Mouse (Mus musculus) midbrain, embryonic 10.5 days (tissue): ENCODE data around the gene Mrgpra6. TPM values are rescaled to one million over a fixed set of nuclear protein-coding genes. Genes with fewer than 3 reads are reported as not detected.

Source experiments
- DNase-seq: peaks from one replicate; pipeline ENCODE4 v3.0.0-alpha.2; 2017; ENCODE audit warnings: low spot score
- H3K27ac ChIP-seq: fragments of 300-500 bp; sonication (generic); replicated peaks from 2 replicates; pipeline ENCODE4 v1.5.1; 2016; ENCODE audit warnings: mild to moderate bottlenecking
- H3K27me3 ChIP-seq: fragments of 300-500 bp; sonication (generic); 2 replicates; pipeline ENCODE4 v1.6.1; 2016; ENCODE audit warnings: low read depth, mild to moderate bottlenecking; ENCODE audit not compliant: poor library complexity, severe bottlenecking
- H3K36me3 ChIP-seq: fragments of 300-500 bp; sonication (generic); 2 replicates; pipeline ENCODE4 v1.6.1; 2016; ENCODE audit warnings: mild to moderate bottlenecking, moderate library complexity
- H3K4me1 ChIP-seq: fragments of 300-500 bp; sonication (generic); 2 replicates; pipeline ENCODE4 v1.6.1; 2016
- H3K4me3 ChIP-seq: fragments of 300-500 bp; sonication (generic); 2 replicates; pipeline ENCODE4 v1.5.1; 2016; ENCODE audit warnings: mild to moderate bottlenecking, moderate library complexity
- H3K9me3 ChIP-seq: fragments of 300-500 bp; sonication (generic); replicated peaks from 2 replicates; pipeline ENCODE4 v1.6.1; 2016; ENCODE audit warnings: mild to moderate bottlenecking
- WGBS: fragments of 180-500 bp; shearing (Covaris S2); methylation state at CpG from one replicate; pipeline ENCODE4 v1.1.7; 2016; 5-methylcytosine and 5-hydroxymethylcytosine counted together
- polyA plus RNA-seq: library from polyadenylated mRNA; unstranded; fragments of >200 nt; fragmentation: Nextera tagmentation; extraction: Ambion mirVana; gene quantifications from 2 replicates; pipeline ENCODE4 v1.2.1, GENCODE M21; 2016

The Mrgpra6 gene
- polyA plus RNA-seq = not detected in 2 replicates

GRCm38 (mm10) chr7:47204830-47205229 lies at the start of gene Mrgpra6:
Gene Mrgpra6 (minus strand): TSS chr7:47204920.
- DNase-seq = no peak
- Histone ChIP-seq H3K4me3 (no peak within 1 kb of the TSS), H3K27me3 (no peaks in the 10 kb centered on the region), H3K27ac (no peak within 1 kb of the TSS), H3K9me3 (no peaks in the 10 kb centered on the region), H3K4me1 (no peaks in the 10 kb centered on the region), H3K36me3 (no peaks in the 10 kb centered on the region)
- 77% methylated on average over 4 of the region's 4 CpGs for WGBS

- Histone ChIP-seq H3K27ac (no peak within 1 kb of the TSS), H3K4me1 (no peaks in the 10 kb centered on the region), H3K9me3 (no peaks in the 10 kb centered on the region), H3K36me3 (no peaks in the 10 kb centered on the region), H3K27me3 (no peaks in the 10 kb centered on the region), H3K4me3 (no peak within 1 kb of the TSS)
- DNase-seq = no peak
- 76% methylated on average over 1 of the region's 1 CpGs for WGBS
These were observed 48.0 kb upstream of the Mrgpra6 start, which contains the start of gene Mrgpra9 for GRCm38 (mm10) chr7:47252770-47253169. Gene Mrgpra9 (minus strand): TSS chr7:47252848.

- Histone ChIP-seq H3K4me1 (no peaks in the 10 kb centered on the region), H3K27ac (no peak overlapping the region), H3K27me3 (no peaks in the 10 kb centered on the region), H3K9me3 (no peaks in the 10 kb centered on the region), H3K36me3 (no peaks in the 10 kb centered on the region), H3K4me3 (no peak overlapping the region)
- no peak for DNase-seq
- 63% methylated on average over 3 of the region's 3 CpGs for WGBS
These were observed 39.9 kb upstream of the Mrgpra6 start for GRCm38 (mm10) chr7:47244658-47245057.

- H3K27me3 ChIP-seq = no peaks in the 10 kb centered on the region
- DNase-seq = no peak
- H3K4me1 ChIP-seq = no peaks in the 10 kb centered on the region
- H3K9me3 ChIP-seq = peaks cover 6% of the 10 kb centered on the region
- no peak overlapping the region for H3K27ac ChIP-seq
- no peak overlapping the region for H3K4me3 ChIP-seq
- no peaks in the 10 kb centered on the region for H3K36me3 ChIP-seq
- 74% methylated on average over 1 of the region's 1 CpGs for WGBS
These were observed 9.4 kb downstream of the Mrgpra6 start for GRCm38 (mm10) chr7:47195271-47195670.

GRCm38 (mm10) chr7:47170814-47171213 lies 33.9 kb downstream of the Mrgpra6 start:
- Histone ChIP-seq H3K9me3 (no peaks in the 10 kb centered on the region), H3K36me3 (no peaks in the 10 kb centered on the region), H3K27ac (no peak overlapping the region), H3K4me1 (no peaks in the 10 kb centered on the region), H3K27me3 (no peaks in the 10 kb centered on the region), H3K4me3 (no peak overlapping the region)
- DNase-seq = no peak
- WGBS = 86% methylated on average over 5 of the region's 5 CpGs

GRCm38 (mm10) chr7:47165028-47165427 lies 39.7 kb downstream of the Mrgpra6 start:
- DNase-seq = no peak
- H3K27me3 ChIP-seq = no peaks in the 10 kb centered on the region
- H3K4me3 ChIP-seq = no peak overlapping the region
- H3K27ac ChIP-seq = no peak overlapping the region
- H3K4me1 ChIP-seq = no peaks in the 10 kb centered on the region
- WGBS = 79% methylated on average over 4 of the region's 4 CpGs
- H3K9me3 ChIP-seq = no peaks in the 10 kb centered on the region
- H3K36me3 ChIP-seq = no peaks in the 10 kb centered on the region

GRCm38 (mm10) chr7:47163203-47163602 lies 41.5 kb downstream of the Mrgpra6 start:
- H3K36me3 ChIP-seq = no peaks in the 10 kb centered on the region
- H3K4me1 ChIP-seq = 0 out of 2 replicates have a peak, but pooled peaks cover 4% of the 10 kb centered on the region
- H3K9me3 ChIP-seq = no peaks in the 10 kb centered on the region
- 88% methylated on average over 4 of the region's 4 CpGs for WGBS
- H3K27ac ChIP-seq = no peak overlapping the region
- H3K4me3 ChIP-seq = no peak overlapping the region
- H3K27me3 ChIP-seq = no peaks in the 10 kb centered on the region
- DNase-seq = no peak

- 61% methylated on average over 2 of the region's 2 CpGs for WGBS
These were observed 46.3 kb downstream of the Mrgpra6 start for GRCm38 (mm10) chr7:47158451-47158850.

GRCm38 (mm10) chr7:47157743-47158142 lies 47.0 kb downstream of the Mrgpra6 start:
- Histone ChIP-seq H3K36me3 (no peaks in the 10 kb centered on the region), H3K27ac (no peak overlapping the region), H3K9me3 (no peaks in the 10 kb centered on the region; the same call in 1 of the 2 replicates), H3K4me3 (no peak overlapping the region), H3K27me3 (no peaks in the 10 kb centered on the region), H3K4me1 (0 out of 2 replicates have a peak, but pooled peaks cover 4% of the 10 kb centered on the region)
- DNase-seq = no peak
- 88% methylated on average over 9 of the region's 9 CpGs for WGBS

More at GRCm38 (mm10) chr7:47158451-47158850, 46.3 kb downstream of the Mrgpra6 start:
- Histone ChIP-seq H3K27me3 (no peaks in the 10 kb centered on the region), H3K4me3 (no peak overlapping the region), H3K4me1 (0 out of 2 replicates have a peak, but pooled peaks cover 4% of the 10 kb centered on the region), H3K27ac (no peak overlapping the region), H3K9me3 (no peaks in the 10 kb centered on the region; the same call in 1 of the 2 replicates), H3K36me3 (no peaks in the 10 kb centered on the region)
- DNase-seq = no peak

GRCm38 (mm10) chr7:47155849-47156248 lies 48.9 kb downstream of the Mrgpra6 start:
- WGBS = 88% methylated on average over 2 of the region's 2 CpGs
- H3K4me1 ChIP-seq = 0 out of 2 replicates have a peak, but pooled peaks cover 4% of the 10 kb centered on the region

GRCm38 (mm10) chr7:47155396-47155795 lies 49.3 kb downstream of the Mrgpra6 start:
- no peak overlapping the region for H3K27ac ChIP-seq
- H3K4me3 ChIP-seq = no peak overlapping the region
- 92% methylated on average over 4 of the region's 4 CpGs for WGBS
- no peaks in the 10 kb centered on the region for H3K36me3 ChIP-seq
- H3K4me1 ChIP-seq = 0 out of 2 replicates have a peak, but pooled peaks cover 4% of the 10 kb centered on the region
- no peak for DNase-seq
- no peaks in the 10 kb centered on the region; the same call in 1 of the 2 replicates for H3K9me3 ChIP-seq
- no peaks in the 10 kb centered on the region for H3K27me3 ChIP-seq

More at GRCm38 (mm10) chr7:47155849-47156248, 48.9 kb downstream of the Mrgpra6 start:
- H3K27me3 ChIP-seq = no peaks in the 10 kb centered on the region
- H3K27ac ChIP-seq = no peak overlapping the region
- no peaks in the 10 kb centered on the region for H3K36me3 ChIP-seq
- H3K9me3 ChIP-seq = no peaks in the 10 kb centered on the region; the same call in 1 of the 2 replicates
- no peak overlapping the region for H3K4me3 ChIP-seq
- DNase-seq = no peak

- H3K9me3 ChIP-seq = no peaks in the 10 kb centered on the region; the same call in 1 of the 2 replicates
- no peaks in the 10 kb centered on the region for H3K27me3 ChIP-seq
- DNase-seq = peak; percentile 25
- H3K4me1 ChIP-seq = no peaks in the 10 kb centered on the region
- no peak overlapping the region for H3K4me3 ChIP-seq
- no peaks in the 10 kb centered on the region for H3K36me3 ChIP-seq
- no peak overlapping the region for H3K27ac ChIP-seq
- WGBS = 22% methylated on average over 11 of the region's 11 CpGs
These were observed 54.2 kb downstream of the Mrgpra6 start for GRCm38 (mm10) chr7:47150420-47151061.

GRCm38 (mm10) chr7:47148298-47148697 lies 56.4 kb downstream of the Mrgpra6 start:
- Histone ChIP-seq H3K36me3 (no peaks in the 10 kb centered on the region), H3K4me1 (0 out of 2 replicates have a peak, but pooled peaks cover 4% of the 10 kb centered on the region), H3K4me3 (no peak overlapping the region), H3K27me3 (no peaks in the 10 kb centered on the region), H3K9me3 (no peaks in the 10 kb centered on the region), H3K27ac (no peak overlapping the region)
- no peak for DNase-seq
- 90% methylated on average over 7 of the region's 7 CpGs for WGBS
